Mouse (Mus musculus) megakaryocyte, embryonic 14.5 days (primary cell): ENCODE results near the gene Fam32a. TPM values are rescaled to one million over a fixed set of nuclear protein-coding genes. Genes with fewer than 3 reads are reported as not detected.

Experiments used
- H3K27me3 ChIP-seq: replicated peaks from 2 replicates; pipeline ENCODE3; 2012; ENCODE audit warnings: inconsistent platforms
- H3K36me3 ChIP-seq: replicated peaks from 2 replicates; pipeline ENCODE3; 2012; ENCODE audit warnings: low read length, inconsistent platforms, mixed read lengths
- H3K4me1 ChIP-seq: 2 replicates; pipeline ENCODE4 v1.6.1; 2012; ENCODE audit warnings: inconsistent platforms
- H3K4me3 ChIP-seq: replicated peaks from 2 replicates; pipeline ENCODE3; 2012; ENCODE audit warnings: moderate library complexity, mild to moderate bottlenecking, inconsistent platforms
- H3K9me3 ChIP-seq: 2 replicates; pipeline ENCODE4 v1.6.1; 2012; ENCODE audit warnings: inconsistent platforms
- FLI1 ChIP-seq: IDR thresholded peaks from 2 replicates; pipeline ENCODE4 v1.6.1; 2012; ENCODE audit warnings: low read length, inconsistent platforms, mixed read lengths
- GATA1 ChIP-seq: IDR thresholded peaks from 3 replicates; pipeline ENCODE4 v1.6.1; 2012; ENCODE audit warnings: mixed read lengths, low read length, inconsistent platforms, borderline replicate concordance
- polyA plus RNA-seq: library from polyadenylated mRNA; stranded (reverse); fragments of >175 nt; gene quantifications from 2 replicates; pipeline ENCODE4 v1.2.3, GENCODE M21; 2012; ENCODE audit warnings: low replicate concordance; ENCODE audit not compliant: insufficient read depth

Gene Fam32a
- polyA plus RNA-seq, 1 experiment, result 80.5 TPM

DNA sequence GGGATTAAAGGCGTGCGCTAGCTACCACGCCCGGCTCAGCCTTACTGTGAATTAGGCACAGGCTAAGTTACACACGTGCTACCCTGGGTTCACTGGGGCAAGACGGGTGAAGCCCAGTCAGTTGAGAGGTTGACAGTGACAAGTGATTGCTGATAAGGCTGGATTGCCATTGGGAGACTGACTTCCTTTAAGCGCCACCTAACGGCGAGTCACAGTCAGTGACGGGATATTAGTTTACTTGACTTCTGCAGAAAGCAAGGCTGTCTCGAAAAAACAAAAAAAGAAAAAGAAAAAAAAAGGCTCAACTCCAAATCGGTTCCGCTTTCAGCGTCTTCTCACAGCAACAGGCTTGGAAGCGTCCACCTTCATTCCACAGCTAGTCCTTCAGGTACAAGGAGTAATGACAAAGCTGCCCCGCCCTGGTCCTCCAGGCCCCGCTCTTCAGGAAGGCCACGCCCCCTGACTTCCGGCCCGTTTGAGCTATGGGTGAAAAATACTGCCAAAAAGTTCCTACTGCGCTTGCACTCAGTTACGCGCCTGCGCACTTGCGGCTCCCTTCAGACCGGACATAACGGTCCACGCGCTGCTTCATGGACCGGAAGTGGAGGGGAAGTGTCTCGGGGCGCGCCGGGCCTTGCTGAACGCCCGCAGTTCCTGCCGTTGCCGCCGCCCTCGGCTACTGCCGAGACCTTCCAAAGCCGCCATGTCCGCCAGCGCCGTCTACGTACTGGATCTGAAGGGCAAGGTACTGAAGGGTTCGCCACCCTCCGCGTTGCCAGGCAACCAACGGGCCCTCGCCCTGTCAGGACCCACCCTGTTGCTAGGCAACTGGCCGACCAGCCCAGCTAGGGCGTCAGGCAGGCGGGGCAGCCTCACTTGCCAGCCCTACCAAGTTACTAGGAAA lies 20.2 kb downstream of the Fam32a start, which contains the start of gene Ap1m1:
Gene Ap1m1, plus strand, starts transcription at position 520 of the 904 bp plus-strand sequence.
- Histone ChIP-seq H3K4me1 (peaks cover 48% of the 10 kb centered on the region), H3K36me3 (peaks cover 27% of the 10 kb centered on the region), H3K9me3 (no peaks in the 10 kb centered on the region), H3K4me3 (peak within 1 kb of the TSS; percentile 96), H3K27me3 (no peaks in the 10 kb centered on the region)
- TF ChIP-seq FLI1, result peak; percentile 94
- peak; percentile 25; the same call in 1 of the 3 replicates for TF ChIP-seq GATA1

DNA sequence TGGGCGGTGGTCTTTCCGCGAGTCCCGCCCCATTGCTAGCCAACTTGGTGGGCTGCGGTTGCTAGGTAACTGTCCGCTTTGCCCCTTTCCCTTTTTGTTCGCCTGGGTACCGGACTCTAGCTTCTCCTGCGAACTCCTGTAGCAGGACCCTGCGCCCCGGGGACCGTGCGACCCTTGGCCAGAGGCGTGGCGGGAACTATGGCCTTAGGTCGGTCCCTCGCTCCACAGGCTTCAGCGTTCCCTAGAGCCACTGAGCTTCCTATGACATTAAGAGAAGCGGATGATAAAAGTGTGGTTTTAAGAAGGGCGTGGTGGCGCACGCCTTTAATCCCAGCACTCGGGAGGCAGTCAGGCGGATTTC lies 20.9 kb downstream of the Fam32a start:
- H3K36me3 ChIP-seq, result peaks cover 29% of the 10 kb centered on the region
- peaks cover 54% of the 10 kb centered on the region for H3K4me1 ChIP-seq
- H3K9me3 ChIP-seq, result no peaks in the 10 kb centered on the region
- TF ChIP-seq FLI1, result no peak
- no peak for TF ChIP-seq GATA1
- H3K27me3 ChIP-seq, result no peaks in the 10 kb centered on the region
- H3K4me3 ChIP-seq, result peak overlapping the region; percentile 96

DNA sequence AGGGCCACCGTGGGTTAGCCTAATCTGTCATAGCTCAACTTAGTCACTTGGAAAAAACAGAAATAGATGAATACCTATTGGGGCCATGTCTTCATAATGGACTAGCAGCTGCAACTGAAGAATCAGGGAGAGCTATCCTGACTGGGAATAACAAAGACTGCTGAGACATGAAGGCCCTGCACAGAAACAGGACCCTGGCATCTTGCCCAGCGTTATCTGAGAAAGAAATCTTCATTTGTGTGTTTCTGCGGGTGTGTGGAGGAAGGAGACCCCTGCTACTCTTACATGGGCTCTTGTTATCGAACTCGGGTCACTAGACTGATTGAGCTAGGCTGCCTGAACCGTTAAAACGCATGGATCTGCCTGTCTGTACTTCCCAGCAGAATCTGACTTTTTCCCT lies 21.4 kb downstream of the Fam32a start:
- H3K4me1 ChIP-seq, result peaks cover 58% of the 10 kb centered on the region
- H3K4me3 ChIP-seq, result peak overlapping the region; percentile 89
- no peaks in the 10 kb centered on the region for H3K27me3 ChIP-seq
- no peaks in the 10 kb centered on the region for H3K9me3 ChIP-seq
- H3K36me3 ChIP-seq, result peaks cover 32% of the 10 kb centered on the region
- no peak for TF ChIP-seq FLI1
- TF ChIP-seq GATA1, result no peak

DNA sequence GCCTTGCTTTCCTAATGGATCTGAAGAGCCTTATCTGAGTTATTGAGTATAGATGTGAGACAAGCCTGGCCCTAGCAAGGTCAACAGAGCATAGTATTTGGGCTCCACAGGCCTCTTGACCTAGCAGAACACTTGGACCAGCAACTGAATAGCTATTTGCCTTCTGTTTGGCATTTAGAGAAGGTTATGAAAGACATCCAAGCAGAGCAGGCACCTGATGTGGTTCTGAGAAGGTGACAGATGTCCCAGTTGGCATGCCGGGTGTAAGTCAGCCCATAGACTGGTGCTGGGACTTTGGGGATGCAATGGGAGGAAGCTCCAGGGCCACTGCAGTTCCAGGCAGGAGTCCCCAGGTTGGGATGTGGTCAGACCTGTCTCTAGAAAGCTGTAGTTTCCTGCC lies 22.7 kb downstream of the Fam32a start:
- TF ChIP-seq GATA1, result no peak
- TF ChIP-seq FLI1, result no peak
- H3K36me3 ChIP-seq, result peaks cover 44% of the 10 kb centered on the region
- H3K9me3 ChIP-seq, result no peaks in the 10 kb centered on the region
- H3K4me3 ChIP-seq, result no peak overlapping the region
- H3K27me3 ChIP-seq, result no peaks in the 10 kb centered on the region
- peaks cover 71% of the 10 kb centered on the region for H3K4me1 ChIP-seq

DNA sequence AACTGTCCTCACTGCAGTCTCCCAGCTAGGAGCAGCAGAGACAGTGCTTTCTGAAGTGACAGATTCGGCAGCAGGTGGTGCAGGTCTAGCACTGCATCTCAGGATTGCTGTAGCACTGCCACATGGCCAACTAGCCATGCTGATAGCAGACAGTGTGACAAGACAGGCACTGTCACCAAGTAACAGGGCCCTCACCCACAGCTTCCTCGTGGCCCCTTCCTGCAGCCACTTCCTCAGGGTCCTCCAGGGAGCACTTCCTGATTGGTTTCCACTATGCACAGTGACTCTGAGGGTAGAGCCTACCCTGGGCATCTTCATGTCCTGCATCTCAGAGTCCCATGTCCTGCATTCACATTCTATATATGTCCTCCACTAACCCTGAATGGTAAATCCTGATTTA lies 25.1 kb downstream of the Fam32a start:
- TF ChIP-seq GATA1, result no peak
- no peak for TF ChIP-seq FLI1
- peaks cover 66% of the 10 kb centered on the region for H3K36me3 ChIP-seq

GRCm38 (mm10) chr8:72257171-72257901 lies 37.8 kb downstream of the Fam32a start:
- H3K36me3 ChIP-seq, result peaks cover 54% of the 10 kb centered on the region
- peaks cover 50% of the 10 kb centered on the region for H3K4me1 ChIP-seq
- no peaks in the 10 kb centered on the region for H3K27me3 ChIP-seq
- H3K4me3 ChIP-seq, result peak overlapping the region; percentile 17
- no peak for TF ChIP-seq FLI1
- no peak for TF ChIP-seq GATA1
- H3K9me3 ChIP-seq, result no peaks in the 10 kb centered on the region

More for the DNA sequence above, 25.1 kb downstream of the Fam32a start:
- Histone ChIP-seq H3K9me3 (no peaks in the 10 kb centered on the region), H3K27me3 (no peaks in the 10 kb centered on the region), H3K4me1 (peaks cover 77% of the 10 kb centered on the region), H3K4me3 (peak overlapping the region; percentile 84)

DNA sequence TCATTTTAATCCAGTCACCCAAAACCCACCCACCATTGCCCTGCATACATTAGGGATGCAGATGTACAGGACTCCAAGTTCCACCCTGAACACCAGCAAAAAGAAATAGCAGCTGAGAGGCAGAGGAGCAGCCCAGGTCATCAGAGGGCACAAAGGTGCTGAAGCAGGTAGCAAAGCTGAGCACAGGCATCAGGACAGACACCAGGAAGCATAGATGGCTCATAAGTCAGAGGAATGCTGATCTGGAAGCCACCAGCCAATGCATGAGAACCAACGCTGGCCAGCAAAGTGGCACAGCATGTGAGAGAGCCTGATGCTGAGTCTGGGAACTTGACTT lies 38.3 kb downstream of the Fam32a start:
- peaks cover 49% of the 10 kb centered on the region for H3K36me3 ChIP-seq
- TF ChIP-seq FLI1 (no peak), GATA1 (no peak)

GRCm38 (mm10) chr8:72259862-72260261 lies 40.3 kb downstream of the Fam32a start:
- TF ChIP-seq FLI1 (no peak), GATA1 (no peak)
- Histone ChIP-seq H3K4me3 (no peak overlapping the region), H3K9me3 (no peaks in the 10 kb centered on the region), H3K36me3 (peaks cover 29% of the 10 kb centered on the region), H3K4me1 (peaks cover 55% of the 10 kb centered on the region), H3K27me3 (peaks cover 10% of the 10 kb centered on the region)

More for the DNA sequence above, 38.3 kb downstream of the Fam32a start:
- no peaks in the 10 kb centered on the region for H3K9me3 ChIP-seq
- H3K27me3 ChIP-seq, result peaks cover 3% of the 10 kb centered on the region
- H3K4me1 ChIP-seq, result peaks cover 55% of the 10 kb centered on the region
- H3K4me3 ChIP-seq, result no peak overlapping the region

- Histone ChIP-seq H3K36me3 (peaks cover 22% of the 10 kb centered on the region), H3K4me1 (peaks cover 59% of the 10 kb centered on the region), H3K9me3 (no peaks in the 10 kb centered on the region), H3K4me3 (no peak overlapping the region), H3K27me3 (peaks cover 10% of the 10 kb centered on the region)
- TF ChIP-seq GATA1 (no peak), FLI1 (no peak)
These were observed 41.1 kb downstream of the Fam32a start for GRCm38 (mm10) chr8:72260585-72260984.

DNA sequence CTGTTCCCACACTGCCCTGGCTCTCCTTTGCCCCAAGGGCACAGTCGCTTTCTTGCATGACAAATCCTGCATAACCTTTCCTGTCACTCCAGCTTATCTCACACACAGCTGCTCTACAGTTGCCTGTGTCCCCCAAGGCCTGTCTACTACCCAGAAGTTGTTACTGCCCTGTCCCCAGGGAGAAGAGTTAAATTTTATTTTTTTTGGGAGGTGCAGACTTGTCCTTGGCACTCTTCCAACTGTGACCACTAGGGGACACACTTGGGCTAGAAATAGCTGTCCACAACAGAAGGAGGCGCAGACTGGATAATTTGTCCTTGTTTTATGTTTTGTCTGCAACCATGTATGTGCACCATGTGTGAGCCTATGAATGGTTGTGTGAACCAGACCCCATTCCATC lies 41.5 kb downstream of the Fam32a start:
- peaks cover 63% of the 10 kb centered on the region for H3K4me1 ChIP-seq
- TF ChIP-seq FLI1 (no peak), GATA1 (no peak)
- H3K36me3 ChIP-seq, result peaks cover 17% of the 10 kb centered on the region
- H3K9me3 ChIP-seq, result no peaks in the 10 kb centered on the region
- no peak overlapping the region for H3K4me3 ChIP-seq
- H3K27me3 ChIP-seq, result peaks cover 10% of the 10 kb centered on the region
